Mouse (Mus musculus): ENCODE measurements at regions not wholly inside any gene's neighbourhood (a gene's known extent, or its start where the extent isn't known, plus 50 kb on each side); places are given as distances from the start of the nearest gene placed in this dataset.

- ATAC-seq (no peak), DNase-seq (no peak)
- Histone ChIP-seq H3K9me3 (ENCODE audit: low read length) (no peaks in the 10 kb centered on the region), H3K4me3 (ENCODE audit: low read depth, low read length) (no peak overlapping the region), H3K9ac (replicated peaks) (no peak overlapping the region), H3K4me1 (ENCODE audit: insufficient read depth) (no peaks in the 10 kb centered on the region), H3K36me3 (replicated peaks; ENCODE audit: insufficient read depth, low read length) (no peaks in the 10 kb centered on the region), H3K27ac (ENCODE audit: low read depth) (no peak overlapping the region), H3K4me2 (ENCODE audit: low read depth, low read length) (no peak overlapping the region), H3K27me3 (ENCODE audit: insufficient read depth, low read length) (no peaks in the 10 kb centered on the region)
- WGBS (ENCODE audit: insufficient replicate concordance), result 74% methylated on average over 2 of the region's 2 CpGs
- no peak for TF ChIP-seq CTCF (IDR thresholded peaks at IDR 0.05; ENCODE audit: low read depth)
- TF ChIP-seq EP300 (IDR thresholded peaks at IDR 0.05; ENCODE audit: low read depth), result no peak
Measured at GRCm38 (mm10) chr8:92084124-92084523, 273.3 kb upstream of the Irx5 start.

- DNase-seq (no peak), ATAC-seq (no peak)
- Histone ChIP-seq H3K9ac (replicated peaks) (no peak overlapping the region), H3K4me1 (ENCODE audit: insufficient read depth) (no peaks in the 10 kb centered on the region), H3K36me3 (replicated peaks; ENCODE audit: insufficient read depth, low read length) (no peaks in the 10 kb centered on the region), H3K27ac (ENCODE audit: low read depth) (no peak overlapping the region), H3K4me2 (ENCODE audit: low read depth, low read length) (no peak overlapping the region), H3K9me3 (ENCODE audit: low read length) (no peaks in the 10 kb centered on the region), H3K4me3 (ENCODE audit: low read depth, low read length) (no peak overlapping the region), H3K27me3 (ENCODE audit: insufficient read depth, low read length) (no peaks in the 10 kb centered on the region)
- 72% methylated on average over 6 of the region's 6 CpGs for WGBS (ENCODE audit: insufficient replicate concordance)
- TF ChIP-seq EP300 (IDR thresholded peaks at IDR 0.05; ENCODE audit: low read depth) (no peak), CTCF (IDR thresholded peaks at IDR 0.05; ENCODE audit: low read depth) (no peak)
Measured at GRCm38 (mm10) chr8:92081900-92082299, 275.5 kb upstream of the Irx5 start.

GRCm38 (mm10) chr8:92080852-92081251, 276.6 kb upstream of the Irx5 start:
- DNase-seq (no peak), ATAC-seq (no peak)
- Histone ChIP-seq H3K27ac (ENCODE audit: low read depth) (no peak overlapping the region), H3K9ac (replicated peaks) (no peak overlapping the region), H3K4me3 (ENCODE audit: low read depth, low read length) (no peak overlapping the region), H3K4me1 (ENCODE audit: insufficient read depth) (no peaks in the 10 kb centered on the region), H3K9me3 (ENCODE audit: low read length) (no peaks in the 10 kb centered on the region), H3K36me3 (replicated peaks; ENCODE audit: insufficient read depth, low read length) (no peaks in the 10 kb centered on the region), H3K4me2 (ENCODE audit: low read depth, low read length) (no peak overlapping the region), H3K27me3 (ENCODE audit: insufficient read depth, low read length) (no peaks in the 10 kb centered on the region)
- TF ChIP-seq CTCF (IDR thresholded peaks at IDR 0.05; ENCODE audit: low read depth) (no peak), EP300 (IDR thresholded peaks at IDR 0.05; ENCODE audit: low read depth) (no peak)
- 76% methylated on average over 8 of the region's 8 CpGs for WGBS (ENCODE audit: insufficient replicate concordance)

DNA sequence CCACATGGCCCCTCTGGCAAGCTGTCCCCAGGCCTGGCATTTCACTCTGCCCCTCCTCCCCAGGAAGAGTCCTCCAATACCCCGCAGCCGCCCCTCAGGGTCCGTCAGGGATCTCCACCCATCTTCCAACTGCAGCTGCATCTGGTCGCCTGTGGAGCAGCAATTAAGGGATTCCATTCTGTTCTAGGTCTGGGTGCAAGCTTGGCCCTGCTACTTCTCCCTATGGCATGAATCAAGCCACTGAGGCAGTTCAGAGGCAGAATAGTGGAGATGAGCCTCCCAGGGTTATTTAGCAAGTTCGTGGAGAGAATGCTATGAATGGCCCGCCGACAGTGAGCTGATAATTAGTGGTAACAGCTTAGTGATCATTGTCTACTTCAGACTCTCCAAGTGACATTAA, 275.7 kb upstream of the Irx3 start:
- H3K36me3 ChIP-seq (replicated peaks; ENCODE audit: insufficient read depth, low read length), result no peaks in the 10 kb centered on the region
- H3K4me2 ChIP-seq (ENCODE audit: low read depth, low read length), result no peak overlapping the region
- ATAC-seq, result no peak
- no peak overlapping the region for H3K27ac ChIP-seq (ENCODE audit: low read depth)
- TF ChIP-seq EP300 (IDR thresholded peaks at IDR 0.05; ENCODE audit: low read depth) (no peak), CTCF (IDR thresholded peaks at IDR 0.05; ENCODE audit: low read depth) (no peak)
- no peaks in the 10 kb centered on the region for H3K27me3 ChIP-seq (ENCODE audit: insufficient read depth, low read length)
- no peaks in the 10 kb centered on the region for H3K9me3 ChIP-seq (ENCODE audit: low read length)
- H3K4me1 ChIP-seq (ENCODE audit: insufficient read depth), result no peaks in the 10 kb centered on the region
- 49% methylated on average over 7 of the region's 7 CpGs for WGBS (ENCODE audit: insufficient replicate concordance)
- no peak overlapping the region for H3K4me3 ChIP-seq (ENCODE audit: low read depth, low read length)
- DNase-seq, result no peak
- H3K9ac ChIP-seq (replicated peaks), result no peak overlapping the region

GRCm38 (mm10) chr8:92072254-92072615, 270.4 kb upstream of the Irx3 start:
- no peak for TF ChIP-seq EP300 (IDR thresholded peaks at IDR 0.05; ENCODE audit: low read depth)
- no peak for TF ChIP-seq CTCF (IDR thresholded peaks at IDR 0.05; ENCODE audit: low read depth)
- H3K4me3 ChIP-seq (ENCODE audit: low read depth, low read length), result no peak overlapping the region
- ATAC-seq, result no peak
- H3K36me3 ChIP-seq (replicated peaks; ENCODE audit: insufficient read depth, low read length), result no peaks in the 10 kb centered on the region
- H3K9me3 ChIP-seq (ENCODE audit: low read length), result no peaks in the 10 kb centered on the region
- DNase-seq, result no peak
- H3K27ac ChIP-seq (ENCODE audit: low read depth), result no peak overlapping the region
- no peaks in the 10 kb centered on the region for H3K4me1 ChIP-seq (ENCODE audit: insufficient read depth)
- peaks cover 9% of the 10 kb centered on the region; the same call in 1 of the 2 replicates for H3K27me3 ChIP-seq (ENCODE audit: insufficient read depth, low read length)
- WGBS (ENCODE audit: insufficient replicate concordance), result 26% methylated on average over 6 of the region's 6 CpGs
- no peak overlapping the region for H3K9ac ChIP-seq (replicated peaks)
- H3K4me2 ChIP-seq (ENCODE audit: low read depth, low read length), result no peak overlapping the region

GRCm38 (mm10) chr8:92071305-92072253, 269.7 kb upstream of the Irx3 start:
- H3K4me1 ChIP-seq (ENCODE audit: insufficient read depth), result no peaks in the 10 kb centered on the region
- WGBS (ENCODE audit: insufficient replicate concordance), result 54% methylated on average over 21 of the region's 21 CpGs
- H3K9me3 ChIP-seq (ENCODE audit: low read length), result no peaks in the 10 kb centered on the region
- no peak for DNase-seq
- H3K4me3 ChIP-seq (ENCODE audit: low read depth, low read length), result no peak overlapping the region
- no peak overlapping the region for H3K4me2 ChIP-seq (ENCODE audit: low read depth, low read length)
- H3K36me3 ChIP-seq (replicated peaks; ENCODE audit: insufficient read depth, low read length), result no peaks in the 10 kb centered on the region
- TF ChIP-seq CTCF (IDR thresholded peaks at IDR 0.05; ENCODE audit: low read depth) (no peak), EP300 (IDR thresholded peaks at IDR 0.05; ENCODE audit: low read depth) (no peak)
- no peak overlapping the region for H3K9ac ChIP-seq (replicated peaks)
- no peak overlapping the region for H3K27ac ChIP-seq (ENCODE audit: low read depth)
- no peak for ATAC-seq
- peaks cover 9% of the 10 kb centered on the region; the same call in 1 of the 2 replicates for H3K27me3 ChIP-seq (ENCODE audit: insufficient read depth, low read length)

All from liver, postnatal 0 days (tissue).